Mouse (Mus musculus) cerebellum, adult 2 months (tissue): ENCODE measurements around the gene Slc16a5. TPM values are rescaled to one million over a fixed set of nuclear protein-coding genes. Genes with fewer than 3 reads are reported as not detected.
"Not testable (repeated sequence)": the region's sequence is repeated elsewhere in the genome, so short reads cannot be mapped to it uniquely, and the experiment has no call there.

ENCODE experiments used
- DNase-seq, 2 experiments: peaks; one replicate each; pipeline ENCODE4 v3.0.0; 2021
- H3K27ac ChIP-seq: fragments of 200-500 bp; 2 replicates; pipeline ENCODE4 v1.5.1; 2012; ENCODE audit warnings: low read length, control low read depth, inconsistent platforms; ENCODE audit not compliant: insufficient read depth
- H3K27me3 ChIP-seq: fragments of 200-500 bp; 2 replicates; pipeline ENCODE4 v1.6.1; 2012; ENCODE audit warnings: inconsistent platforms, mild to moderate bottlenecking, low read length, moderate library complexity; ENCODE audit not compliant: control insufficient read depth, insufficient read depth
- H3K4me1 ChIP-seq: fragments of 200-500 bp; 2 replicates; pipeline ENCODE4 v1.6.1; 2011; ENCODE audit warnings: low read length; ENCODE audit not compliant: control insufficient read depth, insufficient read depth
- H3K4me3 ChIP-seq: fragments of 200-500 bp; replicated peaks from 2 replicates; pipeline ENCODE3; 2011; ENCODE audit warnings: mild to moderate bottlenecking, low read depth, low read length, control low read depth; ENCODE audit not compliant: insufficient read depth
- CTCF ChIP-seq: fragments of 200-500 bp; IDR thresholded peaks from 2 replicates; pipeline ENCODE4 v1.5.1; 2011; ENCODE audit warnings: low read depth, mild to moderate bottlenecking, control low read depth, low read length, moderate library complexity, borderline replicate concordance; ENCODE audit not compliant: insufficient read depth
- POLR2A ChIP-seq: fragments of 200-500 bp; IDR thresholded peaks from 2 replicates; pipeline ENCODE4 v1.6.1; 2011; ENCODE audit warnings: low read length, control low read depth, borderline replicate concordance; ENCODE audit not compliant: insufficient read depth
- WGBS: fragments of 180-500 bp; shearing (Covaris S2); methylation state at CpG from one replicate; pipeline ENCODE4 v1.1.7; 2018; 5-methylcytosine and 5-hydroxymethylcytosine counted together
- polyA plus RNA-seq: library from polyadenylated mRNA; depleted of rRNA; stranded (reverse); fragments of >200 nt; gene quantifications from 2 replicates; pipeline ENCODE4 v1.2.3, GENCODE M21; 2012

Gene Slc16a5
- polyA plus RNA-seq, 1 experiment = 0.25 TPM

DNA sequence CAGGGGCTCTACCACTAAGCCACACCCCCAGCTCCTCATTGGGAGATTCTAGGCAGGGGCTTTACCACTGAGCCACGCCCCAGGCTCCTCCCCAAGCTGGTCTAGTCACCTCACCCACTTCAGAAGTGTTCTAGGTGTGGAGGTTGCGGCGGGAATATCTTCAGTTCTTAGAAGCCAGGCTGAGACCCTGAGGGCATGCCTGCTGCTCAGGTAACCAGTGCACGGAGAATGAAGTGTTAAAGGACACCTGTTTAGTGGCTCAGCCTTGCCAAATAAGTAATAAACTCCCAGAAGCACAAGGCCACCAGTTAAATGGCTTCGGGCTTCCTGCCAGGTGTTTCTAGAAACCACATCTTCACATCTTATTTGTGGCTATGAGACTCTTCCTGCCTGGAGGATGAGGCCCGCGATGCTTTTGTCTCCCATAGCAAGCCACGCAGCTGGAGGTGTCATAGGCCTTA lies 10.5 kb upstream of the Slc16a5 start:
- WGBS = 80% methylated on average over 8 of the region's 8 CpGs
- Histone ChIP-seq H3K4me1 (no peaks in the 10 kb centered on the region; the same call in 1 of the 2 replicates), H3K27me3 (no peaks in the 10 kb centered on the region), H3K27ac (no peak overlapping the region), H3K4me3 (no peak overlapping the region)
- DNase-seq = no peak
- TF ChIP-seq CTCF (no peak), POLR2A (no peak)

DNA sequence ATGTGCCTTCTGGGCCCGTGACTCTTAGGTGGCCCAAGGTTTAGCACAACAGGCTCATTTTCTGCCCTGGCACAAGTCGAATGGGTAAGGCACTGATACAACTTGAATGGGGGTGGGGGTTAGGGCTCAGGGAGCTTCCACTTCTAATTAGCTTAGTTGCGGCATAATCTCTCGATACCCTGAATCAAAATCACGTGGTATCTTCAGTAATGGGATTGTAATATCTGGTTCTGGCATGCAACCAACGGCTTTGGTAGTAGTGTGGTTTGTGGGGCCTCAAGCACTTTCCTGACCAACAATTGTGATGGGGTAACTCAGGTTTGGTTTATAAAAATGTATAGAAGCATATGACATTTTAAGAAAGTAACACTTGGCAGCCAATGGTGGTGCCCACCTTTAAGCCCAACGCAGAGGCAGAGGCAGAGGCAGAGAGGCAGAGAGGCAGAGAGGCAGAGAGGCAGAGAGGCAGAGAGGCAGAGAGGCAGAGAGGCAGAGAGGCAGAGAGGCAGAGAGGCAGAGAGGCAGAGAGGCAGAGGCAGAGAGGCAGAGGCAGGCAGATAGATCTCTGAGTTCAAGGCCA lies 9.9 kb upstream of the Slc16a5 start:
- DNase-seq = no peak

DNA sequence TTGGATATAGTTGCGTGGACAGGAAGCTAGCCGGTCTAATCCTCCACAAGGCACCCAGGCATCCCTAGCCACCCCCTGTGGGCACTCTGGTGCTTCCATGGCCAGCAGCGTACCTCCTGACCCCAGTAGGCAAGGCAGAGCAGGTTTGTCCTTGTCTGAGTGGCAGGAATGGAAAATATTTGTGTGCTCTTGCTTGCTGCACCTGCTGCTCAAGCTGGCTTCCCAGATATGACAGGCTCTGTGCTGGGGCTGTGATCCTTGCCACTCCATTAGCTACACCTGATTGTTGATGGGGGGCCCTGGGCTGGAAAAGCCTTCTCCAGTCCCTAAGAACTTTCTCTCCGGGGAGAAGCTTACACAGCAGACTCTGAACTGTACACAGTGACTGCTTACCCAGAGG lies 9.0 kb upstream of the Slc16a5 start:
- Histone ChIP-seq H3K27me3 (no peaks in the 10 kb centered on the region), H3K4me3 (no peak overlapping the region), H3K27ac (no peak overlapping the region), H3K4me1 (no peaks in the 10 kb centered on the region; the same call in 1 of the 2 replicates)
- no peak for DNase-seq
- WGBS = 62% methylated on average over 4 of the region's 4 CpGs
- no peak for TF ChIP-seq CTCF
- TF ChIP-seq POLR2A = no peak

More for the DNA sequence above, 9.9 kb upstream of the Slc16a5 start:
- H3K4me1 ChIP-seq = no peaks in the 10 kb centered on the region; the same call in 1 of the 2 replicates
- H3K4me3 ChIP-seq = no peak overlapping the region
- no peak overlapping the region for H3K27ac ChIP-seq
- 72% methylated on average over 7 of the region's 7 CpGs for WGBS
- H3K27me3 ChIP-seq = no peaks in the 10 kb centered on the region
- TF ChIP-seq POLR2A = no peak

DNA sequence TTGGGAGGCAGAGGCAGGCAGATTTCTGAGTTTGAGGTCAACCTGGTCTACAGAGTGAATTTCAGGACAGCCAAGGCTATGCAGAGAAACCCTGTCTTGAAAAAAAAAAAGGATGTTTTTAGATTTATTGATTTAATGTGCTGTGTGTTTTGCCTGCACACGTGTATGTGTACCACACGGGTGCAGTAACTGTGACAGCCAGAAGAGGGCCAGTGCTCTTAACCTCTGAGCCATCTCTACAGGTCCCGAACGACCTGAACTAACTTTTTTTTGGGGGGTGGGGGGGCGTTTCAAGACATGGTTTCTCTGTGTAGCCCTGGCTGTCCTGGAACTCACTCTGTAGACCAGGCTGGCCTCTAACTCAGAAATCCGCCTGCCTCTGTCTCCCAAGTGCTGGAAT lies 7.5 kb upstream of the Slc16a5 start:
- H3K27ac ChIP-seq, H3K27me3 ChIP-seq, DNase-seq, H3K4me1 ChIP-seq, H3K4me3 ChIP-seq: not testable (repeated sequence)
- 82% methylated on average over 6 of the region's 6 CpGs for WGBS

DNA sequence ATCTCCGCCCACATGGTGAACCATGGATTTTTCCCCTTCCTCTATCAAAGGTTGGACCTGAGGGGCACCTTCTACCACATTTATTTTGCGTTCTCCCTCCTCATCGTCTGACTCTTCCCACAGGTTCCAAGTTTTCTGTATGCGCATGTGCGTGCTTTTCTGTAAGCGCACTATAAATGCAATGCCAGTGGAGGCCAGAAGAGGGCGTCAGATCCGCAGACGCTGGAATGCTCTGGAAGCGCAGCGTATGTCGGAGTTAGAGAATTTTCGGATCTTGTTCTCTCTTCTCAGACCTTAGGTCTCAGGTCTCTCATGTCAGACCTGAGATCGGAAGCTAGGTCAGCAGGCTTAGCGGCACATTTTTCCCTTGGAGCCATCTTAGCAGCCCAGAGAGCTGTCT lies 6.7 kb upstream of the Slc16a5 start:
- Histone ChIP-seq H3K4me3 (no peak overlapping the region), H3K27ac (no peak overlapping the region), H3K4me1 (no peaks in the 10 kb centered on the region; the same call in 1 of the 2 replicates), H3K27me3 (no peaks in the 10 kb centered on the region)
- no peak for TF ChIP-seq CTCF
- TF ChIP-seq POLR2A = no peak
- 90% methylated on average over 15 of the region's 15 CpGs for WGBS
- no peak for DNase-seq

DNA sequence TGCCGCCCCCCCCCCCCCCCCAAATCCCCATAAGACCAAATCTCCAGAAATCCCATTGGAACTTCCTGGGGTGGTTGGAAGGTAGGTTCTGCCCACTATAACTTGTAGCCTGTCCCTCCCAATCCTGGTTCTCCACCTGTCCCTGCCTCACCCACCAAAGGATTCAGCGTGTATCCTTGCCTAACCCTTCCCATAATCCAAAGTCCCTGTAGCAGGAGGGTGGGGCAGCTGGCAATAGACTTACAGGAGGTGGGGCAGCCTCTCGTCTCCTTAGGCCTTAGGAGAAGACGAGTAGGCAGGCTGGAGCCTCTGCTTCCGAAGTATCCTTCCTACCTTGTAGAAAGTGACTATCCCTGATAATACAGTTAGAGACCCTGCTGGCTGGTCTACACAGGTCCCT lies 6.1 kb upstream of the Slc16a5 start:
- H3K4me1 ChIP-seq = no peaks in the 10 kb centered on the region; the same call in 1 of the 2 replicates
- TF ChIP-seq POLR2A = no peak
- TF ChIP-seq CTCF = no peak
- H3K4me3 ChIP-seq = no peak overlapping the region
- no peaks in the 10 kb centered on the region for H3K27me3 ChIP-seq
- 94% methylated on average over 5 of the region's 5 CpGs for WGBS
- H3K27ac ChIP-seq = no peak overlapping the region
- DNase-seq = no peak

DNA sequence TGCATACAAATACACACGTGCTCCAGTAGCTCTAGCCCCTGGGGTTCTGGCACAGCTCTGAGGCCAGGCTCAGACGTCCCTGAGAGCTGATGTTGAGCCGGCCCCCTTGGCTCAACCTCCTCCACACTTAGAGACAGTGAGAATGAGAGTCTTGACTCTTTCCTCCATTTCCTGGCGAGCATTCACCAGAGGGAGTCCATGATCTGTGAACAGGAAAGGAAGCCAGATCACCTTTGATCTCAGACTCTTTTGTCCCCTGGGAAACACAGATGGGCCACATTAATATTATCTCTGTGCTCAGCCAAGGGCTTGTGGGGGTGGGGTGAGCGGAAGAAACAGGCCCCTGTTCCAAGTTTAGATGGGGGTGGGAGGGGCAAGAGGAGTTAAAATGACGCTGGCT lies 4.9 kb upstream of the Slc16a5 start:
- H3K27ac ChIP-seq = no peak overlapping the region
- no peaks in the 10 kb centered on the region for H3K27me3 ChIP-seq
- no peak for TF ChIP-seq POLR2A
- no peak for TF ChIP-seq CTCF
- DNase-seq = no peak
- H3K4me3 ChIP-seq = no peak overlapping the region
- H3K4me1 ChIP-seq = peaks cover 6% of the 10 kb centered on the region
- WGBS = 27% methylated on average over 6 of the region's 6 CpGs

DNA sequence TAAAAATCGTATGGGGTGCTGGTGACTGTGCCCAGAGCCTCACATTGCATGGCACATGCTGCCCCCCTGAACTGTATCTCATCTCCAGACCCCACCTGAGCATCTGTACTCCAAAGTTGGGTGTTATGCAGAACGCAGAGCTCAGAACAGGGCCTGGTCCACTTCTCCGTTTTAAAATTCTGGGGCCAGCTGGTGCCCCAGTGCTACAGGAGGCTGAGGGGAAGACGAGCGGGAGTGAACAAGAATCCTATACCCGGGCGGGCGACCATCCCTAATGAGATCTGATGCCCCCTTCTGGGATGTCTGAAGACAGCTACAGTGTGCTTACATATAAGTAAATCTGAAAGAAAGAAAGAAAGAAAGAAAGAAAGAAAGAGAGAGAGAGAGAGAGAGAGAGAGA lies 1.3 kb upstream of the Slc16a5 start:
- H3K4me3 ChIP-seq = no peak overlapping the region
- no peak overlapping the region for H3K27ac ChIP-seq
- no peaks in the 10 kb centered on the region for H3K27me3 ChIP-seq
- DNase-seq = no peak
- WGBS = 56% methylated on average over 8 of the region's 8 CpGs
- no peak for TF ChIP-seq POLR2A
- no peak for TF ChIP-seq CTCF
- H3K4me1 ChIP-seq = peaks cover 9% of the 10 kb centered on the region; the same call in 1 of the 2 replicates

DNA sequence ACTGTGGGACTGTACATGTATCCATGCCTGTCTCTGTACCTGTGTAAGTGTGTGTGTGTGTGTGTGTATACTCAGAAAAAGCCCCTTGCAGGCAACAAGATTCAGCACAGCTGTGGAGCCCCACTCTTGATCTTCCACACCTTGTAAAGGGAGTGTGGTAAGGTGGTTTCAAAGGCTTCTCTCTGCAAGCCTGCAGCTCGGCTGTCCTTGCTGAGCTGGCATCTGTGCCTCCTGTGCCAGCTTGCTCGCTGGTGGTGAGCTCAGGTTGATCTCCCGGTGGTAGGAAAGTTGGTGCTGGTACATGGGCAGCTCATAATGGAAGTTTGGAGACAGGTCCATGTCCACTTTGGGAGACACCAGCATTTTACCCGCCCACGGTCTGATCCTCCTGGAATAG lies 430 bp upstream of the Slc16a5 start:
- DNase-seq = no peak

More for the DNA sequence above, 430 bp upstream of the Slc16a5 start:
- H3K27ac ChIP-seq = no peak overlapping the region
- 51% methylated on average over 5 of the region's 5 CpGs for WGBS
- no peaks in the 10 kb centered on the region for H3K27me3 ChIP-seq
- H3K4me1 ChIP-seq = peaks cover 9% of the 10 kb centered on the region; the same call in 1 of the 2 replicates
- no peak for TF ChIP-seq CTCF
- no peak for TF ChIP-seq POLR2A
- no peak overlapping the region for H3K4me3 ChIP-seq
